Mouse (Mus musculus) cerebellum, postnatal 25 days (tissue): Measurements from ENCODE around the gene Asb6.
A peak's percentile ranks its signal among the peaks of the same experiment; 100 is the strongest.

ENCODE experiments used
- DNase-seq, 2 experiments: peaks; one replicate each; pipeline ENCODE4 v3.0.0; 2021; ENCODE audit warnings: mixed read lengths in 2 of 2

Asb6 gene

GRCm38 (mm10) chr2:30795271-30795888 lies 34.8 kb downstream of the Asb6 start:
- DNase-seq: peak; percentile 17 to 19

- DNase-seq: peak; percentile 98 to 99
Observed at GRCm38 (mm10) chr2:30794179-30795108, 35.7 kb downstream of the Asb6 start.

DNA sequence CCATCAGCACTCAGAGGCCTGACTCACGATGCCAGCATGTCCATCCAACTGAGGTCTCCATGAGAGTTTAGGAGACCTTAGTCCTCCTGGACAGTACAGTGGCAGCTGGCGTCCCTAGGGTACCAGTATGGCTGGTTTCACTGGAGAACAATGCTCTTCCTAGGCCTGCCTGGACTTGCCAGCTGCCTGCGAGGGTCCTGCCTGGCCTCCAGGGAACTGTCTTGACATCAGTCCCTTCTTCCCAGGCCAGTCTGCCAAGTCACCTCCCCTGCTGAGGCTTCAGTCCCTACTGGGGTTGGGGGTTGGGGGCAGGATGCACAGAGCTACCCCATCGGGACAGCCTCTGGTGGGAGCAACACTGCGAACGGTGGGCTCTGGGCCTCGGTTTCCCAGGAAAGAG lies 38.1 kb downstream of the Asb6 start:
- no peak for DNase-seq

- DNase-seq: no peak
Observed at GRCm38 (mm10) chr2:30787466-30787865, 42.7 kb downstream of the Asb6 start.

DNA sequence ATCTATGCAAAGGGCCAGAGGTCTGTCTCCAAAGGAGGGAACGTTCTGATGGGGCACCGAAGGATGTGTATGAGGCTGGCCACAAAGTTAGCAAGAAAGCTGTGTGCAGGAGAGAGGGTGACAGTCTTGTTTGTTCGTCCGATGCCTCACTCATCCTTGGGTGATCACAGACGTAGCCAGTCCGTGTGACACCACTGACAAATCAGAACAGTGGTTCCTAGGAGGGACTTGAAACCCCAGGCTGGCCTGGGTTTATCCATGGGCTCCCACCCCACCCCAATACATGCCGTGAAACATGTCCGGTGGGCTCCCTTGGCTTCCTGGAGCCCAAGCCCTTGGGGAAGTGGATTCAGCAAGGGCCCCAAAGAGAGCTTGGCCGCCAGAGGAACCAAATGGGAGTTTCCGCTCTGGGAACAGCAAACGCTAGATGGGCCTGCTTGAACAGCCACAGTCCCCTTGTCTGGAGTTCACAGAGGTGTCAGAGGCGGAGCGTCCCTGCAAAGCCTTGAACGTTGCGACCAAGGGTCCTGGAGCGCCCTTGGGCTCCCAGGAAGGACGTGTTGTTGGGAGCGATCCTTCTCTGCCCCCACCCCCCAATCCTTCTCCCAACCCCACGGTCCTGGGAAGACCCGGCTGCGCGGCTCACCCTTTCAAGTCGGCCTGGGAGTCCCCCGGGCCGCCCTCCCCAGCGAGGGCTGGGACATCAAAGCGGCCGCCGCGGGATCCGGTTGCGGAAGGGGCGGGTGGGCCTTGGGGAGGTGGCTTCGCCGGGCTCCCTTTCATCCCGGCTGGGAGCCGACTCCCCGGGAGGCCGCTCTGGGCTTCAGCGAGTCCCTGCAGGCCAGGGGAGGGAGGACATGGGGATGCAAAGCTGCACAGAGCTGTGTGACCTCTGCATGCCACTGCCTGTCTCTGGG lies 45.8 kb downstream of the Asb6 start:
- DNase-seq: peak in 1 of 2 experiments; percentile 21

- peak; percentile 63 to 78 for DNase-seq
Observed at GRCm38 (mm10) chr2:30783346-30783745, 46.8 kb downstream of the Asb6 start.

DNA sequence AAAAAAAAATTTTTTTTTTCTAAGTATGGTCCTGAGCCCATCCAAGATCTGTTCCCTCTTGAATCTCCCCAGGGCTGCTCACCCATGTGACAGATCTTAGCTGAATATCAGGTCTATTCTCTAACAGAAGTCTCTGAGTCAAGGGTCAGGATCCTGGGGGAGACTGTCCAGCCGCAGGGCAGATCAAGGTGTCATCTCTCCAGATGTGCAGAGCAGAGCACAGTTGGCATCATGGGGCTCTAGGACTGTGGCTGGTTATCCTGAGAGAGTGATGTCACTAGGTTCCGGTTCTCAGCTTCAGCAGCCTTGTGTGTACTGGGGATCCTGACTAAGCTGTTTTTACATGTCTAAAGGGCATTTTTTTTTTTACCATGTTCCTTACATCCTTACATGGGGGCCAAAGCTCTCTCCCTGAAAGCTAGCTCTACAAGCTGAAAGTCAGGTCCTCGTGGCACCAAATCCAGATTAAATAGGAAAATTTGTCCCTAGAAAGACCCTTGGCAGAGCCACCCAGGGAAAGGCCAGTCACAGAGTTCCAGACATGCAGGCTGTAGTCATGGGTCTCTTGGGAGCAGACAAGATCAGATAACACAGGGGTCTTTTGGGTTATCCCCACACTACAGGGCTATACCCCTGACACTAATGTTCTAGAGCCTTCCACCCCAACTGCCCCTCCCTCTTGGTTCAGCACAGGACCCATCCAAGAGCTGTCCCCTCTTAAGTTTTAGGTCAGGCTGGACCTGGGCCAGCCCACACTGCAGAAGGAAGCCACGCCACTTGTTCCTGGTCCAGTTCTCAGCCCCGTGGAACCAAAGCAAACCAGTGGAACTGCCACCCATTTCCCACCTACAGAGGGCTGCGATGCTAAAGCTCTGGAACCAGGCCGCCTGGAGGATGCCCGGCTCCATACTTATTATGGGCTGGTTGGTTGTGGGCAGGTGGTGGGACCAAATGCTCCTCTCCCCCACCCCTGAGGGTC lies 47.5 kb downstream of the Asb6 start:
- DNase-seq: no peak

GRCm38 (mm10) chr2:30779241-30779640 lies 50.9 kb downstream of the Asb6 start:
- no peak for DNase-seq

GRCm38 (mm10) chr2:30778235-30778634 lies 51.9 kb downstream of the Asb6 start:
- no peak for DNase-seq

DNA sequence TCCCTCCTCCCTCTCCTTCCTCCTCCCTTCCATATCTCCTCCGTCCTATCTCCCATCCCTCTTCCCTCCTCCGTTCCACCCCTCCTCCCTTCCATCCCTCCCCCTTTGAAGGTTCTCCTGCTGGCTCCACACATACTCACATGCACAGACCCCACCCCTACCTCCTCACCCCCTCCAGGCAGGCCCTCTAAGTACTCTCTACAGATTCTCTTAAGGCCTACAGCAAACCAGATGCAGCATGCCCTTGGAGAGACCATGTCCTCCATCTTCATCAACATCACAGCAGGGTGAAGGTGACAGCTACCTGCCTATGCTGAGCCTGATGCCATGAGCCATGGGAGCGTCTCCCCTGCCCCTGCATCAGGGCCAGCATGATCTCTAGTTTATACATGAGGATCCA lies 52.9 kb downstream of the Asb6 start:
- no peak for DNase-seq

DNA sequence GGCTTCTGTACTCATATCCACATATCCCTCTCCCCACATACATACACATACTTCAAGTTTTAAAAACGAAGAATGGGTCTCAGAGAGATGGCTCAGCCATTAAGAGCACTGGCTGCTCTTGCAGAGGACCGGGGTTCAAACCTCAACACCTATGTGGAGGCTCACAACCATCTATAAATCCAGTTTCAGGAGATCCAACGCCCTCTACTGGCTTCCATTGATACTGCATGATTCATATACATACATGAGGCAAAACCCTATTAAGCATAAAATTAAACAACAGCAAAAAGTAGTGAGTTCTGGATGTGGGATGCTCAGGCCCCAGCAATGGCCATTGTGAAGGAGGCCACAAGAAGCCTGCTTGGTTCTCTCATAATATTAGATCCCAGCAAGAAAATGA lies 54.2 kb downstream of the Asb6 start:
- no peak for DNase-seq

- DNase-seq: peak in 1 of 2 experiments; percentile 25
Observed at GRCm38 (mm10) chr2:30773313-30774005, 56.7 kb downstream of the Asb6 start.
